Mouse (Mus musculus): ENCODE measurements at regions not wholly inside any gene's neighbourhood (a gene's known extent, or its start where the extent isn't known, plus 50 kb on each side); places are given as distances from the start of the nearest gene placed in this dataset.

GRCm38 (mm10) chr11:112204561-112204960, 577.5 kb upstream of the Sox9 start:
- TF ChIP-seq CTCF (IDR thresholded peaks at IDR 0.05; ENCODE audit: low read depth) (no peak), EP300 (IDR thresholded peaks at IDR 0.05; ENCODE audit: low read depth) (no peak)
